Mouse (Mus musculus) brain, adult 2 months (tissue): Measurements from ENCODE around the gene Arhgef28.
A peak's percentile ranks its signal among the peaks of the same experiment; 100 is the strongest.

Experiments used
- DNase-seq: peaks from one replicate; pipeline ENCODE4 v3.0.0; 2011; ENCODE audit warnings: low read depth, low spot score

Gene Arhgef28

GRCm38 (mm10) chr13:98183157-98183878 is 22.9 kb downstream of the Arhgef28 start:
- no peak for DNase-seq

- DNase-seq: peak; percentile 53
Observed at GRCm38 (mm10) chr13:98182330-98182729, 23.9 kb downstream of the Arhgef28 start.

- no peak for DNase-seq
Observed at GRCm38 (mm10) chr13:98180636-98181035, 25.6 kb downstream of the Arhgef28 start.

GRCm38 (mm10) chr13:98175323-98176007 is 30.8 kb downstream of the Arhgef28 start:
- no peak for DNase-seq

GRCm38 (mm10) chr13:98173008-98173407 is 33.2 kb downstream of the Arhgef28 start:
- peak; percentile 82 for DNase-seq

GRCm38 (mm10) chr13:98172365-98172764 is 33.9 kb downstream of the Arhgef28 start:
- no peak for DNase-seq

GRCm38 (mm10) chr13:98171706-98172105 is 34.5 kb downstream of the Arhgef28 start:
- DNase-seq: peak; percentile 80

- peak; percentile 89 for DNase-seq
Observed at GRCm38 (mm10) chr13:98171257-98171656, 35.0 kb downstream of the Arhgef28 start.

GRCm38 (mm10) chr13:98164878-98165277 is 41.4 kb downstream of the Arhgef28 start:
- DNase-seq: no peak

GRCm38 (mm10) chr13:98161496-98161895 is 44.7 kb downstream of the Arhgef28 start:
- DNase-seq: no peak

- DNase-seq: peak; percentile 76
Observed at GRCm38 (mm10) chr13:98156656-98157055, 49.6 kb downstream of the Arhgef28 start.

- no peak for DNase-seq
Observed at GRCm38 (mm10) chr13:98152759-98153158, 53.5 kb downstream of the Arhgef28 start.

GRCm38 (mm10) chr13:98147532-98147931 is 58.7 kb downstream of the Arhgef28 start:
- DNase-seq: no peak

- no peak for DNase-seq
Observed at GRCm38 (mm10) chr13:98146573-98147160, 59.6 kb downstream of the Arhgef28 start.

- no peak for DNase-seq
Observed at GRCm38 (mm10) chr13:98145310-98145709, 60.9 kb downstream of the Arhgef28 start.

GRCm38 (mm10) chr13:98143000-98143399 is 63.2 kb downstream of the Arhgef28 start:
- no peak for DNase-seq

GRCm38 (mm10) chr13:98140626-98141025 is 65.6 kb downstream of the Arhgef28 start:
- DNase-seq: peak; percentile 77

GRCm38 (mm10) chr13:98138786-98139185 is 67.5 kb downstream of the Arhgef28 start:
- no peak for DNase-seq

- peak; percentile 37 for DNase-seq
Observed at GRCm38 (mm10) chr13:98135890-98136555, 70.2 kb downstream of the Arhgef28 start.

GRCm38 (mm10) chr13:98132951-98133350 is 73.3 kb downstream of the Arhgef28 start:
- DNase-seq: peak; percentile 37

- DNase-seq: no peak
Observed at GRCm38 (mm10) chr13:98132264-98132663, 74.0 kb downstream of the Arhgef28 start.

GRCm38 (mm10) chr13:98125666-98126065 is 80.6 kb downstream of the Arhgef28 start:
- no peak for DNase-seq
